Mouse (Mus musculus): Measurements from ENCODE around the gene Tmem107. TPM values are rescaled to one million over a fixed set of nuclear protein-coding genes. Genes with fewer than 3 reads are reported as not detected.

The Tmem107 gene
- polyA plus RNA-seq, 1 experiment from 2014 or later: 41.0 TPM

DNA sequence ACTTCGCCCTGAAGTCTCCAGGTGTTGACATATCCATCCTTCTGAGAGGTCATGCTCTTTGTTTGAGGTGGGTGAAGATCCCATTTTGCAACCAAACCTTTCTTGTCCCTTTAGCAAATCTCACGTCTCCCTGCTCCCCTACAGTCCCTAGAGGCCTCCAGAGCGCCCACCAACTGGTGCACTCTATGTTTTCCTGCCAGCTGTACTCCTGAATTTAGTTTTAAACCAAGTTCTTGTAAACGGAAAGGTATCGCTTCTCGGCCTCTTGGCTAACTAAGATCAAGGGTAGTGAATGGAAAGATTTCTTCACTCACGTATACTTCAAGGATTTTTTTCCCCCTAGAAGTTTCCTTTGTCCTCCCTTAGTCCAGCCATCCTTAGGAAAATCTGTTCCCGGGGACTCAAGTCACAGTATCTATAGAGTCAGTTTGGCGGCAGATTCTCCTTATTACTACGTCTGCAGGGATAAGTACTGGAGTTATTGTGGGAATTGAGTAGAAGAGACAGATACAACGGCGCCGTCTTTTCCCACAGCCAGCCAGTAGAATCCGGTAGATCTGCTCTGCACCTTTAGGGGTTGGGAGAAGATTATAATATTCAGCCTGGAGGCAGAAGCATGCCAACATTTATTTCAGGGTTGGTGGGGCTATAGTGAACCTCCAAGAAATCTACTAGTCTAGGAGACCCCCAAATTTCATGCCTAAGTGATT lies 49.0 kb downstream of the Tmem107 start:
- no peaks in the 10 kb centered on the region for H3K36me3 ChIP-seq
- H3K4me3 ChIP-seq: peak overlapping the region; percentile 86
- WGBS: 29% methylated on average over 14 of the region's 14 CpGs
- peaks cover 47% of the 10 kb centered on the region for H3K27me3 ChIP-seq
- no peak overlapping the region for H3K9ac ChIP-seq
- H3K27ac ChIP-seq: no peak overlapping the region
- H3K4me2 ChIP-seq: peak overlapping the region; percentile 97
- ATAC-seq (ENCODE audit: low FRiP score): no peak
- H3K9me3 ChIP-seq: no peaks in the 10 kb centered on the region
- peaks cover 46% of the 10 kb centered on the region for H3K4me1 ChIP-seq (replicated peaks)

GRCm38 (mm10) chr11:69120221-69121000 lies 49.8 kb downstream of the Tmem107 start, which contains the start of gene Hes7:
TSS of gene Hes7 (plus strand) at chr11:69120404.
- H3K9ac ChIP-seq: peak within 1 kb of the TSS; percentile 80
- H3K36me3 ChIP-seq: no peaks in the 10 kb centered on the region
- no peak within 1 kb of the TSS for H3K27ac ChIP-seq
- no peak for ATAC-seq (ENCODE audit: low FRiP score)
- peaks cover 48% of the 10 kb centered on the region for H3K4me1 ChIP-seq (replicated peaks)
- 1% methylated on average over 27 of the region's 27 CpGs for WGBS
- H3K27me3 ChIP-seq: peaks cover 39% of the 10 kb centered on the region
- H3K4me2 ChIP-seq: peak within 1 kb of the TSS; percentile 97
- H3K9me3 ChIP-seq: no peaks in the 10 kb centered on the region
- H3K4me3 ChIP-seq: peak within 1 kb of the TSS; percentile 86

- peak overlapping the region; percentile 80 for H3K9ac ChIP-seq
- no peaks in the 10 kb centered on the region for H3K36me3 ChIP-seq
- no peak for ATAC-seq (ENCODE audit: low FRiP score)
- H3K27me3 ChIP-seq: peaks cover 32% of the 10 kb centered on the region
- WGBS: 1% methylated on average over 33 of the region's 33 CpGs
- peak overlapping the region; percentile 97 for H3K4me2 ChIP-seq
- peaks cover 56% of the 10 kb centered on the region for H3K4me1 ChIP-seq (replicated peaks)
- H3K27ac ChIP-seq: no peak overlapping the region
- H3K4me3 ChIP-seq: peak overlapping the region; percentile 76
- H3K9me3 ChIP-seq: no peaks in the 10 kb centered on the region
Measured at GRCm38 (mm10) chr11:69121001-69121740, 50.6 kb downstream of the Tmem107 start.

GRCm38 (mm10) chr11:69121741-69122335 lies 51.2 kb downstream of the Tmem107 start:
- Histone ChIP-seq H3K36me3 (no peaks in the 10 kb centered on the region), H3K4me1 (replicated peaks) (peaks cover 61% of the 10 kb centered on the region), H3K4me3 (peak overlapping the region; percentile 76), H3K27ac (peak overlapping the region; percentile 66; the same call in 1 of the 2 replicates), H3K9ac (peak overlapping the region; percentile 80), H3K4me2 (peak overlapping the region; percentile 97), H3K27me3 (peaks cover 28% of the 10 kb centered on the region), H3K9me3 (no peaks in the 10 kb centered on the region)
- WGBS: under 1% methylated on average over 32 of the region's 32 CpGs
- no peak for ATAC-seq (ENCODE audit: low FRiP score)

GRCm38 (mm10) chr11:69122336-69122951 lies 51.8 kb downstream of the Tmem107 start, which contains the start of gene 9130213A22Rik:
TSS of gene 9130213A22Rik (minus strand) at chr11:69122589.
- Histone ChIP-seq H3K9ac (peak within 1 kb of the TSS; percentile 80), H3K36me3 (no peaks in the 10 kb centered on the region), H3K4me1 (replicated peaks) (peaks cover 58% of the 10 kb centered on the region), H3K27me3 (peaks cover 32% of the 10 kb centered on the region), H3K27ac (peak within 1 kb of the TSS; percentile 66), H3K4me2 (peak within 1 kb of the TSS; percentile 97), H3K4me3 (peak within 1 kb of the TSS; percentile 76), H3K9me3 (no peaks in the 10 kb centered on the region)
- ATAC-seq (ENCODE audit: low FRiP score): peak; percentile 77
- WGBS: 1% methylated on average over 64 of the region's 66 CpGs

Other genes starting within 250 kb of the Tmem107 start
- gene Ndel1, start 198.9 kb upstream of the Tmem107 start, polyA plus RNA-seq (2015; fragmentation: Nextera tagmentation; extraction: Ambion mirVana): 90.8 and 92.6 TPM in 2 replicates
- 0.09 TPM in 1 of 2 replicates, not detected in the other for gene Rnf222, start 182.3 kb upstream of the Tmem107 start, polyA plus RNA-seq (2015; fragmentation: Nextera tagmentation; extraction: Ambion mirVana)
- gene Rpl26, start 169.2 kb upstream of the Tmem107 start, polyA plus RNA-seq (2015; fragmentation: Nextera tagmentation; extraction: Ambion mirVana): 684 and 691 TPM in 2 replicates
- gene Odf4, start 143.7 kb upstream of the Tmem107 start, polyA plus RNA-seq (2015; fragmentation: Nextera tagmentation; extraction: Ambion mirVana): 0.60 and 0.84 TPM in 2 replicates
- gene Arhgef15, start 113.3 kb upstream of the Tmem107 start, polyA plus RNA-seq (2015; fragmentation: Nextera tagmentation; extraction: Ambion mirVana): 14.3 and 16.2 TPM in 2 replicates
- 1.5 TPM in 2 replicates for gene Slc25a35, start 102.7 kb upstream of the Tmem107 start, polyA plus RNA-seq (2015; fragmentation: Nextera tagmentation; extraction: Ambion mirVana)
- gene Rangrf, start 95.6 kb upstream of the Tmem107 start, polyA plus RNA-seq (2015; fragmentation: Nextera tagmentation; extraction: Ambion mirVana): 24.7 and 26.7 TPM in 2 replicates
- gene Pfas, start 62.3 kb upstream of the Tmem107 start, polyA plus RNA-seq (2015; fragmentation: Nextera tagmentation; extraction: Ambion mirVana): 19.1 and 20.4 TPM in 2 replicates
- gene Ctc1, start 54.9 kb upstream of the Tmem107 start, polyA plus RNA-seq (2015; fragmentation: Nextera tagmentation; extraction: Ambion mirVana): 49.4 and 49.9 TPM in 2 replicates
- gene Aurkb, start 25.2 kb upstream of the Tmem107 start, polyA plus RNA-seq (2015; fragmentation: Nextera tagmentation; extraction: Ambion mirVana): 31.7 and 34.2 TPM in 2 replicates
- 13.4 and 15.2 TPM in 2 replicates for gene Borcs6, start 11.1 kb upstream of the Tmem107 start, polyA plus RNA-seq (2015; fragmentation: Nextera tagmentation; extraction: Ambion mirVana)
- 217 and 227 TPM in 2 replicates for gene Vamp2, start 17.7 kb downstream of the Tmem107 start, polyA plus RNA-seq (2015; fragmentation: Nextera tagmentation; extraction: Ambion mirVana)
- 7.4 and 9.4 TPM in 2 replicates for gene Per1, start 24.4 kb downstream of the Tmem107 start, polyA plus RNA-seq (2015; fragmentation: Nextera tagmentation; extraction: Ambion mirVana)
- gene Hes7, start 49.6 kb downstream of the Tmem107 start, polyA plus RNA-seq (2015; fragmentation: Nextera tagmentation; extraction: Ambion mirVana): 0.26 and 0.35 TPM in 2 replicates
- gene 9130213A22Rik, start 51.8 kb downstream of the Tmem107 start, polyA plus RNA-seq (2015; fragmentation: Nextera tagmentation; extraction: Ambion mirVana): 0.13 and 0.25 TPM in 2 replicates
- gene Aloxe3, start 55.1 kb downstream of the Tmem107 start, polyA plus RNA-seq (2015; fragmentation: Nextera tagmentation; extraction: Ambion mirVana): 0.71 and 1.3 TPM in 2 replicates
- gene Alox12b, start 86.2 kb downstream of the Tmem107 start, polyA plus RNA-seq (2015; fragmentation: Nextera tagmentation; extraction: Ambion mirVana): 0.29 and 0.31 TPM in 2 replicates
- gene Alox8, start 127.0 kb downstream of the Tmem107 start, polyA plus RNA-seq (2015; fragmentation: Nextera tagmentation; extraction: Ambion mirVana): 0.12 and 0.16 TPM in 2 replicates
- gene Gucy2e, start 166.2 kb downstream of the Tmem107 start, polyA plus RNA-seq (2015; fragmentation: Nextera tagmentation; extraction: Ambion mirVana): 0.21 and 0.30 TPM in 2 replicates

Measured in hindbrain, embryonic 13.5 days (tissue).